Mouse (Mus musculus) A20 (cell line): ENCODE measurements around the gene Iqschfp.

Experiments
- DNase-seq: peaks from one replicate; pipeline ENCODE4 v3.0.0-alpha.2; 2011; ENCODE audit warnings: low read depth, low spot score

Gene Iqschfp

DNA sequence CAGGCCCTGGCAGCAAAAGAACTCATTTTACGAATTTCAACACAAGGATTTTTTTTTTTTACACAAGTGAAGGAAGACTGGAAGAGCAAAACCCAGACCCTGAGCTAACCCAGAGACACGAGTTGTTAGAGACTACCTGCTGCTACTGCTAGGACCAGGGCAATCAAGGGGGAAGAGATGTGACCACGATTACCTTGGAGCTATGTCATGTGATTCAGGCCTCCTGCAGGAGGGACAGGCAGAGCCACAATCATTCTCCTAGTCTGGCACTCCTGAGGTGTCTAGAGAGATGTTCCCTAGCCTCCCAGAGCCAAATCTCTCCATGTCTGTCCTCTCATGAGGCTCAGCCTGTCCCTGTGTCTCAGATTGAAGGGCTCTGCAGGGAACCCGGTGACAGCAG, 634.4 kb downstream of the Iqschfp start:
- no peak for DNase-seq

DNA sequence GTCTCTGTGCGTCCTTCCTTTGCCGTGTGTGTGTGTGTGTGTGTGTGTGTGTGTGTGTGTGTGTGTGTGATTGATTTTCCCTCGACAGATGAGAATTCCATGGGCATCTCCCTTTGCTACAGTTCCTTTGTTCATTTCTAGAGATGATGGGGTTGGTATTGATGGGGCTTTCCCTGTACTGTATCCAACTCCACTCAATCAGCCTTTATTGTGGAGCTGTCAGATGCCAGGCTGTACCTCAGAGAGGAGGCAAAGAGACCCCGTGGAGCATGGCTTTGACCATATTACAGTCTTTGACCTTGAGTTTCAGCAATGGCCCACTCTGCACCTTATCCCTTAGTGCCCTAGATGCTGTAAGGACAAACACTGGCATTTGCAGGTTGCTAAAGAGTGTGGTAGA, 635.1 kb downstream of the Iqschfp start:
- no peak for DNase-seq

DNA sequence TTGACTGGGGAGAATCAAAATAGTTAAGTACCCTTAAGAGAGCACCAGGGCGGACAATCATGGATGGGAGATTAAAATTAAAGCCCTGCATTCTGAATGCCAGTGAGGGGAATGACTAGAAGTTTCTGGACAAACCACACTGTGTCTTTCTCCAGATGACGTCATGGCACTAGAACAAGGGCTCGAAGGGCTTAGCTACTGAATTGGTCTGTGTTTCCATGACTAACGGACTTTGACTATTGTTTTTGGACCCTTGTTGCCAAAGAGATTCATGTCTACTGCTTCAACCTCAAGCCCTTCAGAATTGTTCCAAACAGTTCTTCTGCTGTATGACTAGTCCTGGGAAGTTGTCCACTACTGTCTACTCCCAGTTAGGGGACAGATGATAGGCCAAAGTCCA, 639.9 kb downstream of the Iqschfp start:
- no peak for DNase-seq

DNA sequence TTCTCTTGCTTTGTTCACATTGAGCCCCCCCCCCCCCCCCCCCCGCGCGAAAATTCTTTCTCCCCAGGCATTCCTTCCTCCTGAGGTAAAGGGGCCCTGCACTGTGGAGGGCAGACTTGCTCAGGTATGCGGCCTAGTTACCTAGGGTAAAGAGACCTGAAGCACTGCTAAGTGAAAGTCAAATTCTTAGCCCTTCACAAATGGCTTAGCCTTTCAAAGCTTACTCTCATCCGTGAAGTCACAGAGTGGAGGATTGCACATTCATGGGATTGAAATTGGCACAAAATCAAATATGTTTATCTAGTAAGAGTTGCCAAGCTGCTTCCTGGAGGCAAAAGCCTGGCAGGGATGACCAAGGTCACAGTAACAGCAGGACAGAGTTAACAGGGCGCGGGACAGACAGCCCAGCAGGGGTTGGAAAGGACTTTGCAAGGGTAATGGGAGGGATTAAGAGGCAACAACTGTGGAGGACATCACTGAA, 642.6 kb downstream of the Iqschfp start:
- no peak for DNase-seq

DNA sequence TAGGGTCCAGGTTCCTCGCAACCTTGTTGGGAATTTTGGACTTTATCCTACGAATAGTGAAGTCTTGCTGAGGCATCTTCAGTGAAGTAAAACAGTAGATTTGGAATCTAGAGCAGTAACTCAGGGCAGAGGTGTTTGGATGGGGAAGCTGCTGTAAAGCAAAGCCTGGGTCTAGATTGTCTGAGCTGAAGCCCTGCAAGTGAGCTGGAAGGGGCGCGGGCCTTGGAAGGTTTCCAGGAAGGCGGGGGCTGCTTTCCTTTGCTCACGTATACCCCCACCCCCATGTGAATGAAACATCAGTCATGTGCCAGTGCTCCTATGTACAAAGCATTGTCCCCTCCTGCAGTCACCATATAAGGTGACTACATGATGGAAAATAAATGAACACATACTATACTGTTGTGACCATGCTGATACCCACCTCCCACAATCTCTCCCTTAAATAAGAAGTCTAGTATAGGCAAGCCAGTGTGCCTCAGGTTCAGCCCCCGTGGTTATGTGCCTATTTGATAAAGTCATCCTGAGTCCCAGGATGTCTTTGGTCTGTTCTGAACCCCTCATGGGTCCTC, 643.2 kb downstream of the Iqschfp start:
- no peak for DNase-seq

DNA sequence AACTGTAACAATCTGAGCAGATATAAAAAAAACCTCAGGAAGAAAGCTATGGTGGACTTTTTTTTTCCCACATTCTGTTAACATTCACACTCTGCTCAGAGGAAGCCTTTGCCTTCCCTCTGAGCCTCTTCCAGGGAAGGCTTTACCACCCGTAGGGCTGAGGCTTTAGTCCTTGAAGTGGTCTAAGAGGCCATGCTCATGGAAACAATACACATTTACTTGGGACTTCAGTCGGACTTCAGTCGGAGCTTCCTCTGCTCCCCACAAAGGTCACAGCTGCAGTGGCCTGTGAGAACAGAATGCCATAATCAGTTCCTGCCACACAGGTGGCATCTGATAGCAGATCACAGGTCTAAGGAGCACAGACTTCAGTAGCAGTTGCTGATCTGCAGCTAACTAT, 644.0 kb downstream of the Iqschfp start:
- no peak for DNase-seq

DNA sequence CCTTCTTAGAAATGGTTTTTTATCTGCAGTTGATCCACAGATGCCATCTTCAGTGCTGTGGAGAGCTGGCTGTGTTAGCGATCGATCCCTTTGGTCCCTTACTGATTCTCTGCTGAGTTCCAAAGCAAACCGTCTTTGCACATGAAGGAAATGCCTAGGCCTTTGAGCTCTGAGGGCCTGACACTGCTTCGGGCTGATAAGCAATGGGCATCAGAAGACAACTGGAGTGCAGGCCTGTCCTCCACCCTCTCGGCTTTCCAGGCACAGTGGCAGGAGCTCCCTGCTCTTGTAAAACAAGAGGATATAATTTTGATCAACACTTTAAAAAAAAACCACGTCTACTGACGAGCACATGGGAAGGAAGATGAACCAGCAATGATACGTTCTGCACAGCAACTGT, 649.7 kb downstream of the Iqschfp start:
- no peak for DNase-seq

DNA sequence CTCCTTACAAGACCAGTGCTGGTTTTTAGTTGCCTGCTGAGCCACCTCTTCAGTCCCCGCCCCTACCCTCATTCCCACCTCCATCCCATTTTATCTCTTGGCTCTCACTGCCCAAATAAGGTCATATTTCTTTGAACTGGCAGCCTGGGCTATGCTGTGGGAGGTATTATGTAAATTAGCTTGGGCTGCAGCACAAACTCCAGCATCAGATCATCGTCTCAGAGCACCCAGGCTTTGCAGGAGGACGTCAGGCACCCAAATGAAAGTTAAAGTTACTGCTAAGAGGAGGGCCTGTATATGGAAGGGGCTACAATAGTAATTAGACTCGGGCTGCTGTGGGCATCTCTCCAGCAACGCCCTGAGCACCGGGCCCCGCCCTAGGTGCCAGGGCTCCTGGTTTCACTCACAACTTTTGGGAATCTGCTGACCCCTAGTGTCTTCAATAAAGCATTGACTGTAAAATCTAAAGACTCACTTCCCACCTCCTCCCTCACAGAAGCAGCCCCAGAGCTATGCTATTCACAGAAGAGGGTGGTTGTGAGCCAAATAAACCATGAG, 651.0 kb downstream of the Iqschfp start:
- peak; percentile 73 for DNase-seq

DNA sequence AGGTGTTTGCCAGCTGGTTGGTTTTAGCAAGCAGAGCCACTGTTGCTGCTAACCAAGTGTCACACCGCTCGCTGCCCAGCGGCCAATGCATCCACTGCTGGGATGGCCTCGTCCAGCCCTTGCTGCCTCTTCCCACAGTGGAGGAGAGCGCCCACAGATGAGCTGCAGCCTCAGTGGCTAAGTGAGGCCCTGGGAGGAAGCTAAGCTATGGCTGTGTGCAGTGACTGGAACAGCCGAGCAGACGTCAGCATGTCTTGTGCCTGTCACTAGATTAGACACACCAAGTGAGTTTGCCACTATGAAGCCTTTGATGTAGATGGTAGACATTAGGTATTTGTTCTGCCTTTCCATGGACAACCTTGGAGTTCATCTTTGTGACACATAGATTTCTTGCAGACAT, 652.8 kb downstream of the Iqschfp start:
- DNase-seq = no peak

DNA sequence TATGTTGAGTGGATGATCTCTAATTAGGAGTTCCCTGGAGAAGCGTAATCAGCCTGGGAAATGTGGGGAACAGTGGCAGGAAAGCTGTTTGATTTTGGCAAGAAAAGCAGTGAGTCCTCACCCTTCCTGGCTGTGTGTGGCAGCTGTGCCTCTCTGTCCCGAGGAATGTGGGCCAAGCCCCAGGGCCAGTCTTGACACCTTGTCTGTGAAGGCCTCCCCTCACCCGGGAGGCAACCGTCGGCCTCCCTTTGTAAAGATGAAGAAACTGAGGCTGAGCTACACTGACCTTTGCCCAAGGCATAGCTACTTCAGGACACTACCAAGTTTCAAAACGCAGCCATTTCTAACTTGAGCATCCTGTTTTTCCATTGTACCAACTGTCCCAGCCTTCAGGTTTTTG, 653.9 kb downstream of the Iqschfp start:
- no peak for DNase-seq

DNA sequence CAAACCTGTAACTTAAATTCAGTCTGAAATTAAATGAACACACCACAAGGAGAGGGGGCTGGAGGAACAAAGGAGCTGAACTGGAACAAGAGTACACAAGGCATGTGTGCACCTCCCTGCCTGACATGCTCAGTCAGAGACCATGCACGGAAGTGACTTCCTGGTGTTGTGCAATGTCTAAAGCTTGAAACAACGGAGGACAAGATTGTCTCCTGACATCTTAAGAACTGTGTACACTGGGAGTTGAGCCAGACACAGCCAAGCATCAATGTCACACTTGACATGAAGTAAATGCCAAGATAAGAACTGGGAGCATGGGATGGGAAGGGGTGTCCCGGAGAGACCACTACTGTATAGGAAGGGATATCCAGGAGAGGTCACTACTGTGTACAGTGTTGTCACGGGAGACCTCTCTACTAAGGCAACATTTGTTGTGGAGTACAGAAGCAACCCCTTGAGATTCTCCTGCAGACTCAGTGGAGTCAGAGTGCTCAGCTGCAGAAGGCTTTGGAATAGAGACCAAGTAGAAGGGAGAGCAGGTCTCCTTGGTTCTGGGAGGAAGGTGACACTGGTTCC, 663.1 kb downstream of the Iqschfp start:
- no peak for DNase-seq

DNA sequence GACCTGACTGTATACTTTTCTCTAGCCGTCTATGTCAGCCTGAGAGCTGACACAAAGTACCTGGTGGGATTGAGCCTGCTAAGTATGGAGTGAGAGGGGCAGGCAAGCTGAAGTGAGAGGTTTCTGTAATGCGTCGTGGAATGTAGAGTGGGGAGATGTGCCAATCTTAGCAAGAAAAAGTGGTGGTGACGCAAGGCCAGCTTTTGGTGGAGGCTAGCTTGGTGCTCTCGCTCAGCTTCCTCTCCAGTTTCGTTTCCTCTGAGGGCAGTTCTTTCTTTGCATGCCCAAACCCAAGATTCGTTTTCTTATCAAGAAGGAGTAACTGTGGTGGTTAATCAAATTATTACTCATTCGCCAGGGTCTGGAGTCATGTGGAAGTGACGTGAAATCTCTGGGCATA, 664.9 kb downstream of the Iqschfp start:
- DNase-seq = peak; percentile 55

DNA sequence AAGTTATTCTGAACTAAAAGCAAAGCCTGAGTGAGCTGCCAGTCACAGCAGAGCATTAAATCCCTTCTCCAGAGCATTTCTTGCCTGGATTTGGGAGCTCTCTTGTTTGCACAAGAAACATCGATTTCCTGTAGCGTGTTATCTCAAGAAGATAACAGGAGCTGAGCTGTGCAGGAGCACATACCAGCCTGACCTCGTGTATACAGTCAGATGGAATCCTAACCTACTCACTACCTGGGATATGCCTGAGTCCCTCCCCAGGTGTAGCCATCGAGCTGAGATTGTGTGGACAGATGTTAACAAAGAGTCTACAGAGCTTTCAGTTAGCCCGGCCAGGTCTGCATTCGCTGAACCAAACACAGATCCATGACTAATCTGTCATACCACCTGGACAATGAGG, 666.7 kb downstream of the Iqschfp start:
- DNase-seq = no peak

DNA sequence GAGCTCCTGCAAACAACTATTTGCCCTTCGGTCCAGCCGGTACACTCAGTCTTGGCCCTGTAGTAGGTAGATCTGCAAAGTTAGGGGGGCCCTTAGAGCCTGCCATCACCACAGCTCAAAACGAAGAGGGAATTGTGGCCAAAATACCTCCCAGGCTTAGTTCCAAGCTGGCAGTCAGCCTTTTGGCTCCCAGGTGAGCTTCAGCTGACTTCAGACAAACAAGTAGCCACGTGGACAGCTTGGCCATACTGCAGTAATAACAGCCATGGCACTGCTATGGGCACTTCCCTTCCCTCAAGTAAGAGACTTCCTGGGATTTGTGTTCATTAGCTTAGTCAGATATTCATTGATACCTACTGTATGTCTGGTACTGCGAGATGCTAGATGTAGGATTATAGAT, 668.0 kb downstream of the Iqschfp start:
- DNase-seq = no peak

DNA sequence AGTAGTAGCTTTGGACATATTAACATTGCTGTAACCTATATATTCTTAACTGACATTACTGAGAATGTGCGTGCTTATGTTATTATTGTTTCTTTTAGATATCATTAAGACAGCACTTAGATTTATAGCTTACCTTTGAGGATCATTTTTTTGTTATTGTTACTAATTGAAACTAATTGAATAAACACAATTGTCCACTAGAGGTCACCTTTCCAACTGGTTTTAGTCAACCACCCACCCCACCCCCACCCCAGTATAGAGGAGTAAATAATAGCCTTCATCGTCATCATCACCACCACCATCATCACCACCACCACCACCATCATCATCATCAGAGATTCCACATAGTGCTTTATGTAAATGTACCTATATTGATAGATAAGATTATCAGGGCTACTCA, 670.8 kb downstream of the Iqschfp start:
- DNase-seq = peak; percentile 44

DNA sequence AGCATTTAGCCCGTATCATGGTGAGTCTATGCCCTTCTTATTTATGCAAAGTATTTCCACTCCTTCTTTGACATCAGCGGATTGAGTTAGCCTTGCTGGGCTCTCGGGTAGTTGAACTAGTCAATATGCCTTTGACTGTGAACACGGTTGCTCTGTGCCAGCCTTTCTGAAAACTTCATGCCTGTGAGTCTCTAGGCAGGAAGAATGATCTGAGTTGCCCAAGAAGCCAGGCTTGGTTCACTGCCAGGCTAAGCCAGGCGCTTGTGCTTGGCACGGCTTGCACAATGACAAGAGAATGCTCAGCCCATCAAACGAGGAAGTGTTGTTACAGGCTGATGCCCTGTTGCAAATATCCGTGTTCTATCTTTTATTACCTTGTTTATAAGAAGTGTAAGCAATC, 671.9 kb downstream of the Iqschfp start:
- DNase-seq = peak; percentile 17

DNA sequence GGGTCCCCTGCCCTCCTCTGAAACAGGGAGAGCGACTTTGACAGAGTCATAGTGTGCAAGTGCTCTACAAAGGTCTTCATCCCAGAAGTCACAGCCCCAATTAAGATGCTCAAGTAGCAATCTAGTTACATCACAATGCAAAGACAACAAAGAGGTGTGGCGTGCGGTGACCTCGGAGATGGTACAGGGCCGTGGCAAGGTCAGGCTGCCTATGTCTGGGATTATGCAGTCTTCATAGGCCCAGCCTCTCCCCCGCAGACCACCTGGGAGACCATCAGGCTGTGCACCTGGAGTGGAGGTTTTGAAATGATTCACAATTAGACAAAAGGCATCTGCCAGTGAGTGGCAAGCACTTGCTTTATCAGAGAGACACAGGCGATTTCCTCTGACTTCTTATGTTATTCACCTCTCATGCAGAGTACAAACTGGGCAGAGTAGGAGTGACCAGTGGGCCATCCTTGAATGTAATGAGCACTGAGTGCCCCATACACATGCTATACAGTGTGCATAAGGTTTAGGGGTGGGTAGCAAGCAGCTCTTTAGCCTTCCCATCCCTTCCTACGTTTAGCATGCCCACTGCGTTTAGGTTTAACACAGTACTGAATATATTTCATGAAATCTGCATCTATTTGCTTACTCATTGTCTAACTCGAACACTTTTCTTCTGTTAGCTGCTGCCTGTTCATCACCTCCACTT, 673.1 kb downstream of the Iqschfp start:
- peak; percentile 43 for DNase-seq

DNA sequence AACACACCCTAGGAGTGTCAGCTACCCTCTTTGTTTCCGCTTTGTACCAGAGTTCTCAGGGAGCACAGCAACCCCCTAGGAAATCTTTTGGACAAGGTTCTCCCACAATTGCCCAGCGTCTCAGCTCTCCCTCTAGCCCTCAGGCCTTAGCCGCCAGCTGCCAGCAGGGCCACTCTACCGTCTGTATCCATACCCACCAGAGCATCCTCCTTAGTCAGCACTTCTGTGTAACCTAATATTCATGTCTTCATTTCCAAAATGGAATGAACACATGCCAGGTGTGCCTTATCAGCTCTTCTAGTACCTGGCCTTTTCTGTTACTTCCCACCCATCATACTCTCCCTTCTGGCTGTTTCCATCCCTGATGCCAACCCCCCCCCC, 673.6 kb downstream of the Iqschfp start:
- DNase-seq = no peak

DNA sequence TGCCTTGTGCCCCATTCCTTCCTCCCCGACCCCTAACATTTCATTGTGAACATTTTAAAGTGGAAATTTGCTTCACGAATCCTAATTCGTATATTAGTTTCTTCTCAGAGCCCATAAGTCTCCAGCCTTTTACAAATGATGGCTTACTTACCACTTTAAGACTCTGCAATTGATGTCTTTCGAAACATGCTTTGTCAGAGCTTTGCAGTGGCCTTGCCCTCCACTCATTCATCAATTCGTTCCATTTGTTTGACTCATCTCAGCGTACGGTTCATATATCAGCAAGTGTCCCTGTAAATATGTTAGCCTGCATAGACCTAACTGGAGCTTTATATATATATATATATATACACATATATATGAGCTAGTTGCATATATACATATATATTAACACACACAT, 675.5 kb downstream of the Iqschfp start:
- DNase-seq = no peak

DNA sequence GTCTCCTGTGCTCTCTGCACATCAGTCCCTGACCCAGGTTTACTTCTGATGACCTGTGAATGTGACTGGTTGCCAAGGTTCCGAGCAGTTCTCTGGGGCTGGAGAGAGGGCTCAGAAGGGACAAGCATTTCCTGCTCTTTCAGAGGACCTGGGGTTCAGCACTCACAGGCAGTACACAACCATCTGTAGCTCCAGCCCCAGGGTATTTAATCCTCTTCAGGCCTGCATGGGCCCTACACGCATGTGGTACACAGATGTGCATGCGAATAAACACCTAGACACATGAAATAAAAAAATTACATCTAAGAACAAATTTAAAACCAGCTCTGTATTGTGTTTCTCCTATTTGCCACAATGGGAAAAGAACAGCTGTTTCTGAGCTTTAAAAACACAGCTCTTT, 676.1 kb downstream of the Iqschfp start:
- no peak for DNase-seq

DNA sequence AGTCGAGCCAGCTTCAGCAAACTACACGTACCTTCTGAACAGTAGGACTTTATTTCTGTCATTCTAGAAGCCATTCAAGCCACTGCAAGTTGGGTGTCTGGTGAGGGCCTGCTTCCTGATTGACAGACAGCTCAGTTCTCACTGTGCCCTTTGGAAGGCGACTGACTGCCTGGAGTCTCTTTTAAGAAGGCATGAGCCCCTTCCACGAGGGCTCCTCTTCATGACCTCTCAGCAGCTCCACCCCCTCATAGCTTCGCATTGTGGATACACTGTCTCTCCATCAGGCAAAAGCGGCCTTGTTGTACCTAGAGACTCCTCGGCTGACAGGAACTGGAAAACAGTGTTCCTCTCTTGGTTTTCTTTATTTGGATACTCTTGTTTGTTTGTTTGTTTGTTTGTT, 676.7 kb downstream of the Iqschfp start:
- DNase-seq = no peak

DNA sequence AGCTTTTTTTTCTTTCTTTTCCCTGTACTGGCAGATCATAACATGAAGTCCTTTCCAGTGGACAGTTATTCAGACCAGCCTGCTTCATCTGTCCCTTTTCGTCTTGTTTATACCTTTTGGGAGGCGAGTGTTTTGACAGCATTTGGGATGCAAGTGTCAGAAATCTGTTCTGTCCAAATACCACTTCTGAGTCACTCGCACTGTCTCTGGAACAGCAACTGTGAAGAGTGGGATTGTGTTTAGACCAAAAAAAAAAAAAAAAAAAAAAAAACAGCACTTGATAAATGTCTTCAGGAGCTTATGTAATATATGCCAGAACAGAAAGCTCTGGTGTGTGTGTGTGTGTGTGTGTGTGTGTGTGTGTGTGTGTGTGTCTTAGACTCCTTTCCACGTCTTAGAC, 678.3 kb downstream of the Iqschfp start:
- no peak for DNase-seq
